Mouse (Mus musculus) adrenal gland, adult 8-10 months (tissue): Measurements from ENCODE around the gene Cnbp. TPM values are rescaled to one million over a fixed set of nuclear protein-coding genes. Genes with fewer than 3 reads are reported as not detected.

Experiments
- DNase-seq: peaks from one replicate; pipeline ENCODE4 v3.0.0; 2022
- total RNA-seq, 4 experiments: library from RNA; stranded (reverse); gene quantifications; 2 replicates each; pipeline ENCODE4 v1.2.4; 2022

Cnbp gene
- 100 to 1,000 TPM; 400 to 426 (median 421) TPM for total RNA-seq

DNA sequence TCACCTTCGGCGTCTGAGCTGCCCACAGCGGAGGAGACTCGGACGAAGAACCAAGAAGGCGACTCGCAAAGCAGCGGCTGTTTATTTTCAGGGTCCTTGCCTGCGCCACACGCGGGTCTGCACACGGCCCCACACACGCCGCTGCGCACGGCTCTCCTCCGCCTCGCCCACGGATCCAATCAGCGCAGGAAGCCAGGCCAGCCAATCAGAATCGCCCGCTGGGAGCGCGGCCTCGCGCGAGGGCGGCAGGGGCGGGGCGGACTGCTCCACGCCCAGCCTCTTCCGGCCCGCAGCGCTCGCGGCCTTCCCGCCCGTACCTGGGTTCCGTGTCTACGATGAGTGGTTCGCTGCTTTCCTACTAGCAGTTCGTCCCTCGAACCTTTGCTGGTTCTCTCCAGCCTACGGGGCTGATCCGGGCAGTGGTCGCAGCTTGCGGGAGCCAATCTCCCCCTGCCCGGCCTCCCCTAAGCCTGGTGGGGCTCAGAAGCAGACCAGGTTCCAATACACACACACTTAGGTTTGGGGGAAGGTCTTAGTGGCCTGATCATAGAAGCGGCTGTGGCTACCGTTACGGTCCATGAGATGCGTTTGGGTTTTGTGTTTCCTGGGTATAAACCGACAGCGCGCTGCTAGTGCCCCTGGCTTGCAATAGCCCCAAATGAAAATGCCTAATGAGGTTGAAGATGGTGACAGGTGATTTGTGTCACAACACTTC is at the start of gene Cnbp:
Gene Cnbp (minus strand): TSS at position 207 of the 715 bp plus-strand sequence.
- peak; percentile 94 for DNase-seq

DNA sequence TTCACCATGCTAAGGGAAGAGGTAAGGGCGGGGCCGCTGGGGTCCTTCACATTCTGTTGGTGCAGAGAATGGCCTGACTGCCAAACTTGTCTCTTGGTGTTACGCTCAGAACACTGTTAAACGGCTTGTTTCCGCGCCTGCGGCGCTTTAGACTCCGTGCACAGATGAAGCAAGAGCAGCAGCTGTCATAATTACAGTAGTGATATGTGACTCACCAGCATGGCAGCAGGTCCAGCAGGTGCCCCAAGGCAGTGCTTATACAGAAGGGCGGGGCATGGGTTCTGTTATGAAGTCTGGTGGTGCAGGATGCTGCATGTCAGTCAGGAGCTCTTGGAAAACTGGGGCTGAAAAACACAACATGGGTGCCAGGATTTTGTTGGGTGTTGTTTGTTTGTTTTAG is 47.1 kb upstream of the Cnbp start:
- DNase-seq: peak; percentile 32

DNA sequence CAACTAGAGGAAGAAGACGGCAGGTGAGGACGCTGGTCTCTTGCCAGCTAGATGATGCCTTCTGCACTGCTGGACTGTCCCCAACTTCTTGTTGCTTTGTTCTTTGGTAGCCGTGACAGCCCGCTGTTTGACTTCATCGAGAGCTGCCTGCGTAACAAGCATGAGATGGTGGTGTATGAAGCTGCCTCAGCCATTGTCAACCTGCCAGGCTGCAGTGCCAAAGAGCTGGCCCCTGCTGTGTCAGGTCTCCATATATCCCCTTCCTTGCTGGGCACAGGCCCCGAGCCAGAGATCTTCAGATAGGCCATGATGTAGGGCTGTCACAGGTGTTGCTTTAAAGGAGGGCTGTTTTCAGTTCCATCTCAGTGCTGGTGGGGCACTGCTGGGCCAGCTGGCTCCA is 43.0 kb upstream of the Cnbp start:
- no peak for DNase-seq

DNA sequence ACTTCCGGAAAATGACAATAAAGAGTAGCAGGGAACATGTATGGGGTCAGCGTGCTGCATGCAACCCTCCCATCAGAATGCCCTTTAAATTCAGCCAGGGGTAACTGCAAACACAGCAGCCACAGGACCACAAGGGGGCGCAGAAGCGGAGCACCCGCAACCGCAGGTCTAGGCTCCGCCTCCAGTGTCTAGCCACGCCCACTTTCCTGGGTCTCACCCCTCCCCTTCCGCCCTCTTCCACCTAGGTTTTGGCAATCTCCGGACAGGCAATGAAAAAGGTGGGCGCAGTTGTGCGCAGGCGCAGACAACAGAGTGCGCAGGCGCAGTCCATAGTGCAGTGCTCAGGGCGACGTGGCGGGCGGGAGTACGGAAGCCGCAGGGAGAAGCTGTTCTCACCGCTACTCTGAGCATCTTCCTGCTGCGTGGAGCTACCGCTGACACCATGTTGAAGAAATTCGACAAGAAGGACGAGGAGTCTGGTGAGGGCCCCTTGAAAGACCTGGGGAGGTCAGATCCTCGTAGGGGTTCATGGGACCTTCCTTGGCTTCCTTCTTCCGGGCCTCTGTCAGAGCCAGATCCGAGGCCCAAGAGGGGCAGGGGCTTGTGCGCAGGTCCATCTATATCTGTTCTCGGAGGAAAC is 36.8 kb upstream of the Cnbp start, which contains the start of gene Copg1:
Gene Copg1 (plus strand): TSS at position 221 of the 640 bp plus-strand sequence.
- DNase-seq: peak; percentile 99

DNA sequence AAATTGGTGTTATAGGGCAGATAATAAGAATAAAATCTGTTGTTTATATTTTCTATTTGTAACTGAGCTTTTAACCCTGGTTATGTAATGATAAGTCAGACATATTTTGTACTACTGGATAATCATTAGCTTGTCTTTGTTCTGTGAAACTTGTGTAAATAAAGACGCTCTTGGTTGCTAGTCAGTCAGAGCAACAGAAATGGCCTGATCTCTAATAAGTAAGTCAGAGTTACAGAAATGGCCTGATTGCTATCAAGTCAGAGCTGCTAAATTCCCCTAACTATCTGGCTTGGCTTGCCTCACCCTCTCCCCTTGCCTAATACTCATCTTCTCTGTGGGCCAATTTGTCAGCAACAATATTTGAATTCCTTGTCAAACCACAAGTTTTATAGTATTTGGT is 35.8 kb upstream of the Cnbp start:
- no peak for DNase-seq

DNA sequence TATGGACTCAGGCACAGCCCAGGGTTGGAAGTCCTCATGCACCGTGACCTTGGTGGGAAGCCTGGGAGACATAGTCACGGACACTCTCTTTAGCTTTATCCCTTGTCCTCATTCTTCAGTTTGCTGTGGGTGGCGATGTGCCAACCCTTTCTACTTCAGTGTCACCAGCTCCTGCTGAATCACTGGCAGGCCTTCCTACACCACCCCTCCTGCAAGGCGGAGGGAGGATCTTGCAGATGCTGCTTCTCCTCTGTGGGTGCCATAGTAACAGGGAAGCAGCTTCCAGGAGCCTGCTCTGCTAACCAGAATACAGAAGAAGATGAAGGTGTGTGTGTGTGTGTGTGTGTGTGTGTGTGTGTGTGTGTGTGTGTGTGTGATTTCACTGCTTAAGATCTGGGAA is 31.9 kb upstream of the Cnbp start:
- peak; percentile 86 for DNase-seq

DNA sequence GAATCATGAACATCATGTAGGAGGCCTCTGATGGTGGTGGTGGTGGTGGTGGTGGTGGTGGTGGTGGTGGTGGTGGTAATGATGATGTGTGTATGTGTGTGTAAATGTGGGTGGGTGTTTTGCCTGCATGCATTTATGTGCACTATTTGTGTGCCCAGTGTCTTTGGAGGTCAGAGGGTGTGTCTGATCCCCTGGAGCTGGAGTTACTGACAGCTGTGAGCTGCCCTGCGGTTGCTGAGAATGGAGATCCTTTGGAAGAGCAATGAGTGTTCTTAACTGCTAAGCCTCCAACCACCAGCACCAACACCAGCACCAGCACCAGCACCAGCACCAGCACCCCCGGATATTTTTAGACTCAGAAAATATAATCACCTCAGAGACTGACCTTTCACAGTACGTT is 31.3 kb upstream of the Cnbp start:
- no peak for DNase-seq

DNA sequence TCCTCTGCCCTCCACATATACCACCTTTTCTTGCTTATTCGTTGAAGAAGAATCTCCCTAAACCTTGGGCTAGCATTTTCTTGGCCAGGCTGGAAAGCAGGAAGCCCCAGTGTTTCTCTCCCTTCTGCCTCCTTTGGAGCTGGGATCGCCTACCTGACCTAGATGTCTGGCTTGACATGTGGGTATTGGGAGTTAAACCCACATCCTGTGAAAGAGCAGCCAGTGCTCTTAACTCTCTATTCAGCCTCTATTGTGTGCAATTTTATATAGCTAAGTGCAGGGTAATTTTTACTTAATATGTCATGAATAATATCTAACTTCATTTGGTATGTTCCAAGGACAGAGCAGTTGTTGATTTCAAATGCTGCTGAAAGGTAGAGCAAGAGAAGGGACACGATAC is 28.7 kb upstream of the Cnbp start:
- DNase-seq: no peak

DNA sequence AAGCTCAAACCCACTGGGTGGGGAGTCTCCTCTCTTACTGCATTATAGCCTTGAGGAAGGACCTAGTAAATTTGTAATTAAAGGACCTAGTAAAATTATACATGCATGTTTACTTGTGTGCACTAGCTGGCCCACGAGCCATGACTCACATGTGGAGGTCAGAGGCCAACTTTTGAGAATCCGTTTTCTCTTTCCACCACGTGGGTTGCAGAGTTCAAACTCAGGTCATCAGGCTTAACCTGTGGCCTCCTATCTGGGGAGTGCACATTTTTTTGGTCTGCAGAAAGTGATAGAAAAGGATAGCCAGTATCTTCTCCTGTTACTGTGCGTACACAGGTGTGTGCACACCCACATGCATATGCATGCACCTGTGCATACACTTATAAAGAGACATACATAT is 28.1 kb upstream of the Cnbp start:
- no peak for DNase-seq

DNA sequence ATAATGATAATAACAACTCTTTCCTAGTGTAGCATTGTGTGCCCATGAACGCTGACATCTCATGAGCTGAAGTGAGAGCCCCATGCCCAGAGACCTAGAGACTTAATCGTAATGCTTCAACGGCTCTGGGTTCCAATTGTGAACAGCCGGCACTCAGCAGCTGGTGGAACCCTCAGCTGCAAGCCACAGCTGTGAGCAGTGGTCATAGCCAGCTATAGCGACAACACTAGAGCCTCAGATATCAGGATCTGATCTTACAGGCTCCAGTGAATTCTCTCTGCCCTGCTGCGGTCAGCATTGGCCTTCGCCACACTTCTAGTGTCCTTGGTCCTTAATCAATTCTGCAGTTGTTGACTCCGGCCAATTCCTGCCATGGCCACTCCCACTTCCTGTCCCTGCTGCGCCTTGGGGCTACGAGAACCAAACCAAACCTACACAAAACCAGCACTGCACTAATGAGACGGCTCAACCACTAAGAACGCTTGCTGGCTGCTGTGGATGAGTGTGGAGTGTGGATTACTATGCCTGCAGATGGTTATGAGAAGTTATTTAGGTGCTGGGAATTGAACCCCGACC is 25.2 kb upstream of the Cnbp start:
- DNase-seq: peak; percentile 67

DNA sequence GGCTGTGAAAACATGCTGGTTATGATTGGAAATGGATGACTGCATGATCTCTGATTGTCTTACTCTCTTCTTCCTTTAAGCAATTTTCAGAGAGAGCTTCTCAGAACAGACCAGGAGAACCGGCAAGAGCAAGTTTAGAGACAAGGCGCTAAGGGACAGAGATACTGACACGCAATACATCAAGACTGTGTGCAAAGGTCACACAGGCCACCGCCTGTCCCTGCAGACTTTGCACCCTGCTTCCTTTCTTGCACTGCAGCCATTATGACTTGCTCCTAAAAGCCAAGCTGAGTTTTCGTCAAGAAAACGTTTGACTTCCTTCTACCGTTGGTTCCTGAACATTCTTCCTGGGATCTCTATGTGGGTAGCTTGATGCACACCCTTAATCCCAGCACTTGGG is 24.7 kb upstream of the Cnbp start:
- DNase-seq: no peak

DNA sequence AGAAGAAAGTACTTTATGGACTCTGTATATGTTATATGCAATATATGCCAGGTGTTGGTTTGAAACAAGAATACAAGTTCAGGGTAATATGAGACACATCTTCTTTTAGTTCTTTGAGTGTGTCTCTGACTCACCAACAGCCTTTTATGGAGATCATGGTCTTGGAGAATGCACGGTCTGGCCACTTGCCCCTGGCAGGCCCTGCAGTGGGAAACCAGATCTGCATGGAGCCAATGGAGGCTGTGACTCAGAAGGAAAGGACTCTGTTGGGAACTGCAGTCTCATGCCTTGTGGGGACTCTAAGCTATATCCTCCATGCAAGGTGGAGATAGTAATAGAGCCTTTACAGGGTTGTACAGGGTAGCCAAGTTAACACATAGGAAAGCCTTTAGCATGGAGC is 24.2 kb upstream of the Cnbp start:
- DNase-seq: peak; percentile 39

DNA sequence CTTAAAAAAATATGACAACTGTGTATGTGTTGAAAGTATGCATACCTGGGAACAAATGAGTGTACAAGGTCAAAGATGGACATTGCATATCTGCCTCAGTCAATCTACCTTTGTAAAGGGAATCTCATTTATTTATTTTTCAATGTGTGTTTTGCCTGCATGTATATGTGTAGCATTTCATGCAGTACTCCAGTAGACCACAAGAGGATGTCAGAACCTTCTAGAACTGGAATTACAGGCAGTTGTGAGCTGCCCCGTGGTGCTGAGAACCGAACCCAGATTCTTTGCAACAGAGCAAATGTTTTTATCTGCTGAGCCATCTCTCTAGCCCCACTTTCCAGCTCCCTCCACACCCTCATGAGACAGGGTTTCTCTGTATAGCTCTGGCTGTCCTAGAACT is 23.1 kb upstream of the Cnbp start:
- no peak for DNase-seq

DNA sequence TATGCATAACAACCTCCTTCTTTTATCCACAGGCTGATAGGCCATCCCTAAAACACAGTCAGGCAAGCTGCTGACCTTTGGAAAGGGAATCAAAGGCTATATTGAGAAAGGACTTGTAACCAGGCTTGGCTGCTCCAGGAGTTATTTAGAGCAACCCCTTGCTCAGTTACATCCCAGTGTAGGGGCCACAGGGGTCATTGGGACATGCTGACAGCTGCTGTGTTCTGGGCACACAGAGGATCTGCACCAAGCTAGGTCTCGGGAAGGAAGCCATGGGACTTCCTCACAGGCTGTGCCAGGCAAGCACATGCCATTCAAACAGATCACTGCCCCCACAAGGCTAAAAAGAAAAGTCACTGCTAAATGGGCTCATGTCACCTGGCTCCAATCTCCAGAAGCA is 22.2 kb upstream of the Cnbp start:
- DNase-seq: no peak

DNA sequence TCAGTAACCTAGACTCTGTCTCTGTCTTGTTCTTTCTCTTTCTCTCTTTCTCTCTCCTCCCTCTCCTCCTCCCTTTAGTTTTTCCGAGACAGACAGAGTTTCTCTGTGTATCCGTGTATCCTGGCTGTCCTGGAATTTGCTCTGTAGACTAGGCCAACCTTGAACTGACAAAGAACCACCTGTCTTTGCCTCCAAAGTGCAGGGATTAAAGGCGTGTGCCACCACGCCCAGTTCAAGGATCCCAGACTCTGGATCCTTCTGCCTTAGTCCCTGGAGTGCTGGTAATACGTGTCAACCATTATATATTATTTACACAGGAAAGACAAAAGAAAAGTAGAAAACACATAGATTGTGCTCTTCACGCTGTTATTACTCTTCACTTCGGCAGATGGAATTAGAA is 20.3 kb upstream of the Cnbp start:
- DNase-seq: no peak

DNA sequence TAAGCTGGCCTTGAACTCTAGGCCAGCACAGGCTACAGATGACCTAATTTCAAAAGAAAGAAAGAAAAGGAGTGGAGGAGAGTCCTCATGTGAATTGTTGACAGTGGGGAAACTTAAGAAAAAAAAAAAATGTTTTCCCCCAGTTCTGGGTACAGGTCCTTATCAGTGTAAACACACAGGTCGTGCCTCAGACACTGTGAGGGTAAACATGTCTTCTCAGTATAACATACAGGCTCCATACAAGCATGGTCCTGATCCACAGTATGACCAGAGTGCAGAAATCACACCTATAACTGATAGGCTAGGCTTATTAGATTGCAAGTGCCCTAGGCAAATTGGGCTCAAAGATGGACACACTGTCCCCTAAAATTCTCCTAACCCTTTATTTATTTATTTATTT is 19.5 kb upstream of the Cnbp start:
- no peak for DNase-seq

DNA sequence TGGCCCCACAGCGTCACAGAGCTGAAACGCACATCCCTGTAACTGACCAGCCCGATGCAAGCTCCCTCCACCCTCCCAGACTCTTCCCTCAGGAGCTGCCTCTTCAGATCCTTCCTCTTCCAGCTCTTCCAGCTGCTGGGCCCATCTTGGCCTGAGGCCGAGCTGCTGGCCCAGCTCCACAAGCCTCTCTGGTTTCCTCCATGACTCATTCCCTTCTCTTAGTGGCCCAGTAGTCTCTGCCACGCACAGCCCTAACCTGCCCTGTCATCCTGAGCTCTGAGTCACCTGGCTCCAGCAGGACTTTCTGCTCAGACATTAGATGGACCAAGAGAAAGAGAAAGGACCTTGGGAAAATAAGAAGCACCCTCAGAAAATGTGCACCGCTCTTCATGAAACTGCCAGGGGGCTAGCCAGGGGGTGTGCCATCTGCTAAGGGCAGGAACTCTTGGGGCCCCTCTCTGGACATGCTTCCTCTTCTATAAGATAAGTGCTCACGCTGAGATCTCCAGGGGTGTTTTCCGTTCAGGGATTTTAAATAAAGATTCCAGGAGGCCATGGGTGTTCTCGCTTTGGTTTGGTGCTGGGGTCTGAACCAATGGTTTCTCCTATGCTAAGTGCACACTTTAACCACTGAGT is 18.1 kb upstream of the Cnbp start:
- peak; percentile 91 for DNase-seq

DNA sequence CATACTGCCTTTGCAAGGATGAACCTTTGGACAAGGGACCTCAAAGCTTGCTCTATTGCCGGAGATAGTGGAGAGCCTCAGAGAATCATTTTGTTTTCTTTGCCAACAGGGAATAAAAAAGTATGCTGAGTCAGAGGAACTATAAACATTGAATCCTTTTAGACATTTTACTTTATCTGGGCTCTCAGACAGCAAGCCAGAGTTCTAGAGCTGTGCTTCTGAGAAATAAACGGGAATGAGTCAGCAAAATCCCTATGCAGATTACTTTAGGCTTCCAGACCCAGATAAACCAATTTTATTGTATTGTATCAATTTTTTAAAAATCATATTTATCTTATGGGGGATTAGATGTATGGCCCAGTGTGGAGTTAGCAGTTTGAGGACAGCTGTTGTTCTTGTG is 16.4 kb upstream of the Cnbp start:
- DNase-seq: no peak

DNA sequence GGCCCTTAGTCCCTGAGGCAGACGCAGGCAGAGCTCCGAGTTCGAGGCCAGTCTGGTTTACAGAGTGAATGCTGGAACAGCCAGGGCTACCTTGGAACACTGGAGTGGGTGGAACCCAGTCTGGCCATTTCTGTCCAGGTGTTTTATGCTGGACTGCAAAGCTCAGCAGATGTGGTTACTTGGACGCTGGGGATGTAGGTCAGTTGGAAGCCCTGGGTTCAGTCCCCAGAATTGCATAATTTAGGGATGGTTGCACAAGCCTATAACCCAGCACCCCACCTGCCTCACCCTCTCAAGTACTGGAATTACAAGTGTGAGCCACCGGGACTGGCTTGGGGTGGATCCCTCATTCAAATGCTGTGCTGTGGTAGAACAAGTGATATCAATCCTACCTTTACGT is 15.3 kb upstream of the Cnbp start:
- DNase-seq: no peak

DNA sequence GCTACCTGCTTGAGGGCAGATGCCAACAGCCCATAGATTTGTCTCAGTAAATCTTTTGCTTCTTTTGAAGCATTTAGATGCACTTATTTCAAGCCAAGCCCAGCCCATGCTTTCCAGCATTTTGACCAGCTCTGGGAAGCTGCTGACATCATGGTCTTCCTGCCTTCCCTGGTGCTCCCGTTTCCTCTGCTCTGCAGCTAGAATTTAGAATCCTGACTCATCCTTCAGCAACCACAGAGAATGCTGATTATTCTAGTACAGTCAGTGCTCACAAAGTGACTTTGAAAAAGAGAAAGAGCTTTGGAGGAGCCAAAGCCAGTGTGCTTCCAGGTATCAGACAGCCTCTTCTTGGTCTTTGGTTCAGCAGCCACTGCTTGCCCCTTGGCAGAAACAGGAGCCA is 6.2 kb upstream of the Cnbp start:
- no peak for DNase-seq

DNA sequence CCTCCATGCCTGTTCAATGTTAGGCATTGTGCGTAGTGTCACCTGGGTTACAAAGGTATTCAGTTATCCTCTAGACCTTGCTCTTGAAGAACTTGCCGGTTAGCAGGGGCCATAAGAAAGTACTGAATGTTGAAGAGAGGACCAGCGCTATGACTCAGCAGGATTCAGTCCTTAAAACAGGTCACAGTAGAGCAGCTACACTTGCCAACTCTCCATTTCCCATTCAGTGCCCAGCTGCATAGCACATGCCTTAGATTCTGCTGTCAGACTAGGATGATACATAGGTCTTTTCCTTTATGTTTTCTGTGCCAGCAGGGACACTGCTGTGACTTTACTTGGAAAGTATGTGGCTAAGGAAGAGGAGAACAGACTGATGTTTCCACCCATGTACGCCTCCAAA is 2.5 kb upstream of the Cnbp start:
- no peak for DNase-seq

DNA sequence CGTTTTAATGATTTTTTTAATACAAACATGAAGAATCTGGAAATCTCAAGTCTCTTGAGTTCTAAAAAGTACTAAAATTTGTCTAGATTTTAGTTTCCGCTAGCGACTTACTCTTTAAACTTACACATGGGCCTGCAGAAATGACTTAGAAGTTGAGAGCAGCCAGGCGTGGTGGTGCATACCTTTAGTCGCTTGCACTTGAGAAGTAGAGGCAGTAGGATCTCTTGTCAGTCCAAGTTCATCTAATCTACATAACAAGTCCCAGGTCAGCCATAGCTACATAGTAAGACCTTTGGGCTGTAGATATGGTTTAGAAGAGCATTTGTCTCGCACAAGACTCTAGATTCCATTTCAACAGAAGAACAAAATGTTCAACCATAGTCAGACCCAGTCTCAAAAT is 965 bp upstream of the Cnbp start:
- no peak for DNase-seq

DNA sequence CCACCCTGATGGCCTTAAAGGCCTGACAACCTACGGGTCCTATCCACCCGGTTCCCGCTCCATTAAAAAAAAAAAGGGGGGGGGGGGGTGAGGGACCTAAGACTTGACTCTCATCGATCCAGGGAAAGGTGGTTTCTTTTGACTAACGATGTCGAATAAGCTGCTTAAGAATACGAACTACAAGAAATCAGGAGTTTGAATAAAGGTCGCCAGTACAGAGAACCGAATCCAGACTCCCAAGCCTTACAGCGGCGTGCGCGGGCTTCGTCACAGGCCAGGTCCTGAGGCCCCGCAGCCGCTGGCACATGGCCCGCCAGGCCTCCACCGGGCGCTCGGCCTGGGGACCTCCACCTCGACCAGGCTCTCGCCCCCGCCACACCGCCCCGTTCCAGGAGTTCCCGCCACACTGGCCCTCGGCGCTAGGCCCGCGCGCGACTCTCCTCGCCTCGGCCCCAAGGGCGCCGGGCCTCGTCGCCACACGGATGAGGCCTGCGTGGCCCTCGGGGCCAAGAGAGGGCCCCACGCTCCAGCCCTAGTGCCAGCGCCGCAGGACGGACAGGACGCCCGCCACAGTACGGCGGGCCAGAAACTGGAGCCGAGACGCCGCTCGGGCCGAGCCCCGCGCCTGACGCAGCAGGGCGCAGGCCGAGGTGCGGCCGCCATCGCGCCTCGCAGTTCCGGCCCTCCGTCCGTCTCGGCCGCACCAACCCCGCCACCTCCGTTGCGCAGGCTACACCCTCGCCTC is 579 bp downstream of the Cnbp start:
- no peak for DNase-seq
